Mouse (Mus musculus): ENCODE measurements around the gene Foxo6.

Gene Foxo6

DNA sequence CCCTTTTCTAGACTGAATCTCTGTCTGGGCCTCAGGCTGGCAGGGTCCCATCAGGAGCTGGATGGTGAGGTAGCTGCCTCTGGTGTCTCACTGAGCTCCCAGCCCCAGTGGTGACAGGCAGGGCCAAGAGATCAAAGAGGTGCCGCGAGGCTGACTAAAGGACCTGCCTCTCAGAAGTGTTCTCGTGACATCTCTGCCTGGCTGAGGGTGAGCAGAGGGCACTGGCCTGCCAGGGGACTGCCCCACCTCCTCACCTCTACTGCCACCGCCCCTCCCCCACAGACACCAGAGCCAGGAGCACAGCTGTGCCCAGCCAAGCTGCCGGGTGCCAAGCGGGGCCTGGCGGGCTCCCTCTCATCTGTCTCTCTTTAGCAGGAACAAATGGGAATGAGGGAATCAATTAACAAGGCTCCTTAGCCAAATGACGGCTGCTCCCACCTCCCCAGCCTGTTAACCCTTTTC is 38.3 kb downstream of the Foxo6 start:
- DNase-seq (ENCODE audit: low spot score in 2 of 2) = peak in 1 of 2 experiments; percentile 56

DNA sequence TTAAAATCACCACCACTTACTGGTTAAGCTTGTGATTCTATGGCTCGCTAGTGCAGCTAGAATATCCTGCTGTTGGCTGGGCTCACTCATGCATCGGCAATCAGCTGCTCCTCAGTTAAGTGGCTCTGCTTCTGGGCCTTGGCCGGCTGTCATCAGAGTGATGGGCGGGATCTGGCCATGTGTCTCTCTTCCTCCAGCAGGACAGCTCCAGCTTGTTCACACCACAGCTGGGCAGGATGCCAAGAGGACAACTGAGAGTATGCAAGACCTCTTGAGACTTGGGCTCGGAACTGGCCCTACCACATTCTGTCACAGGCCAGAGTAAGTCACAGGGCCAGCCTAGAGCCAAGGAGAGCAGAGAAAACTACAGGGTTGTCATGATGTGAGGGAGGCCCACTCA is 39.7 kb downstream of the Foxo6 start:
- peak; percentile 43 to 85 for DNase-seq (ENCODE audit: low spot score in 2 of 2)

DNA sequence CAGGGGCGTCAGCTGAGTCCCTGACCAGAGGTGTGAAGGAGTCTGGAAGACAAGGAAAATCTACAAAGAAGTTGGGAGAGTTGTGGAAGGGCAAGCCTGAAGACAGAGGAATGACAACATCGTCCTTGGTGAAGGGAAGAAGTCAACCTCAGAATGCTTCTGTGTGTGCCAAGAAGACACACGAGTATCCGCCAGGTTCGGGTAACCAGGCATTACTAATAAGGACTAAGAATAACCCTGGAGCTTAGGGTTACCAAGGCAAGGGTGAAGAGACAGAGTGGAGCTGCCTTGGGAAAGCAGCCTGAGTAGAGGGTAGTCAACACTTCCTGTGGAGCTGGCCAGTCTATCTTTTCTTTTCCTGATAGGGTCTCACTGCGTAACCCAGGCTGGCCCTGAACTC is 41.1 kb downstream of the Foxo6 start:
- DNase-seq (ENCODE audit: low spot score in 2 of 2) = no peak

DNA sequence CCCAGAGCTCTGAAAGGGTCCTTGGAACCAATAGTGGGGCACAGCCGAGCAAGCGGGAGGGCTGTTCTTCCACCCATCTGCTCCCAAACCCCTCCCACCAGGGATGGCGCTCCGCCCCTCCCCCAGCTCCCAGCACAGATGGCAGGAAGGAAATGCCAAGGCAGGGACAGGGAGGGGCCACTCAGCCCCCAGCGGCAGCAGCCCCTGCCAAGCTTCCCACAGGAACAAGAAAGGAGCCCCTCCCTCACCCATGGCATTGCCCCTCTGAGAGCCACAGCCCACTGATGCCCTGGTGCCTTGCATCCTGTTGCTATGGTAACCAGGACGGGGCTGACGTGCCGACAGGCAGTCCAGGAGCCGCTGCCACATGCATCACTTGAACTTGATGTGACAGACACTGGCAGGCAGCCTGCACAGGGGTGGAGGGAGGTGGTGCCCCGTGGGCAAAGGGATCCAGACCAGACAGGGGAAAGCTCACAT is 44.3 kb downstream of the Foxo6 start:
- no peak for DNase-seq (ENCODE audit: low spot score in 2 of 2)

DNA sequence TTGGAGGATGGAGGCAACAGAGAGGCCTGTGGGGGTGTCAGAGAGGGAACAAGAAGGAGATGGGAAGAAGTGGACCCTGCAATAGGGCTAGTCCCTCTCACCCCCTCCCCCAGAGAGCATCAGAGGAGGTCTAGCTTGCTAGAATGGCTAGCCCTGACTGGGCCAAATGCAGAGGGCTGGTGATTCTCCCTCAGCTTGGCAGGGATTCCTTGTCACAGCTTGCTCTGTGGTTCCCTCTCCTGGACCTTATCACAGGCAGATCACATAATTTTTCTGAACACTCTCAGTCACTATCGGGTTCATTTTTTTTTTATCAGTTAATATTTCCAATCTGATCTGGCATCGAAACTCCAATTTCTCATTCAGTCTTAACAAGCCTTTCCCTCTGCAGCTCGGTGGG is 46.0 kb downstream of the Foxo6 start:
- DNase-seq (ENCODE audit: low spot score in 2 of 2) = no peak

DNA sequence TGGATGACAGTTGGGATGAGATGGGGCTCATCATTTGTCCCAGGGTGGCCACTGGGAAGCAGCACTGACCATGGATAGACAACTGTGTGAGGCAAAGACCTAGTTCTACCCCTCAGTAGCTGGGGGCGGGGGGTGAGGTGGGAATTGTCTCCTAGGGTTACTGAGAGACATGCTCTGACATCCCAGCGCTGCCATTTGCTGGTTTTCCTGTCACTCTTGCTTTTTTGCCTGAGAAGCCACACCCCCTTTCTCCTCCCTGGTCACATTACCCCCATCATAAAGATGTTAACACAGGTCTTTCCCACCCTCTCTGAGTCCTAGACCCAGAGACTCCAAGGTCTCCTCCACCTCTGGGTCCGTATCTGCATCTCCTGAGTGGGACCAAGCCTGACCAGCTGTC is 47.7 kb downstream of the Foxo6 start:
- no peak for DNase-seq (ENCODE audit: low spot score in 2 of 2)

DNA sequence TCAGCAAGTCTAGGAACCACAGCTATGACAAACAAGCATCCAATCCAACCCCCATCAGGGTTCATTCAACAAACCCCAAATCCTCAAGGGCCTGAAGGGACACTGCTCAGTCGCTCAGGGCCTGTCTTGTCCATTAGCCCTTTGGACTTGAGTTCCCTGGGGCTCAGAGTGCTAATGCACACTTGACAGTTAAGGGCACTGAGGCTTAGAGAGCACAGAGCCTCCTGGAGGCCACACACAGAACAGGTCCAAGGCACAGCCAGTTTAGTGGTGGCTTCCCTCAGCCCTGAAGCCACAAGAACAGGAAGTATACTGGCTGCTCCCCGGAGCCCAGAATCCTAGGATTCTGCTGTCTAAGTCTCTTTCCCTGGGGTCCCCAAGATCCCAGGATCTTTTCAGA is 53.9 kb downstream of the Foxo6 start:
- no peak for DNase-seq (ENCODE audit: low spot score in 2 of 2)

DNA sequence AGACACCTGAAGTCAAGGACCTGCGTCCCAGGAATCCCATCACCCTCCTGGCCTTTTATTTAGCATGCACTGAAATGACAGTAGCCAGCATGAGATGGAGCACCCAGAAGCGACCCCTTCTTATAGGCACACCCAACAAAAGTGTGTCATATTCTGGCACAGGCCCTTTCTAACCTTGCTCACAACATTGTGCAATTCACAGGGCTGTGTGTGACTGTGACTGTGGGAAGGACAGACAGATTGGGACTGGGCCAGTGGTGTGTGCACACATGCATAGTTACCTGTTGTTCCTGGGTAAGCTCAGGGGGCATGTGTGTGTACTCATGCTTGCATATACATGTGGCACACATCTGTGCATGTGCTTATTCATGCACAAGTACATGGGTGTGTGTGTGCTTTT is 54.6 kb downstream of the Foxo6 start:
- no peak for DNase-seq (ENCODE audit: low spot score in 2 of 2)

DNA sequence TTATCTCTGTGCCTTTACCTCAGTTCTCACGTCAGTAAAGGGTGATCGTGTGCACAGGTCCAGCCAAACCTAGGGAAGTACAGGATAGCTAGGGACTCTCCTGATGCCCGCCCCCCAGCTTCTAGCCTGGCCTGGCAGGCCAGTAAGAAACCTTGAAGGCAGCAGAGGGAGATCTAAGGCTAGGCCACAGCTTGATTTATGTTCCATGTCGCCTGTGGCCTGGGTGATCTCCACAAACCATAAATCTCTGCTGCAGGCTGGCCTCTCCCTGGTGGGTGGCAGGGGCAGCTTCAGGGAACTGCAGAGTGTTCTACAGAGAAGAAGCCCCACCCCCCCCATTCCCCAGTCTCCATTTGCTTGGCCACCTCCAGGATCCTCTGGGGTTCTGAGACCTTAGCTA is 55.2 kb downstream of the Foxo6 start:
- DNase-seq (ENCODE audit: low spot score in 2 of 2) = no peak

DNA sequence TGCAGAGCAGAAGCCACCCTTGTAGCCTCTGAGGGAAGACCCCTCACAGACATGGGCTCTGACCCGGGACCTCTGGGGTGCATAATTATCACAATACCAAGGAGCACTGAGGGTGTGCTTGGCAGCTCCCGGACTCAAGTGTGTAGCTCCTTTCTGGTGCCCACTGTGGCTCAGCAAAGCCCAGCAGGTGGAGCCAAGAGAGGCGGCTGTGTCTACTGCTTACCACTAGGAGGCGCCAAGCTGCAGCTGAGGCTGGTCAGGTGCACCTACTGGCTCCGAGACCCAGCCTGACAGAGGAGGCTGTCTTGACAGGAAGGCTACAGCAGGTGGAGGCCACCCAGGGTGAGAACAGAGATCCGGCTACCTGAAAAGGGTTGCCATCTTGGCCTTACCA is 56.9 kb downstream of the Foxo6 start:
- peak; percentile 51 to 79 for DNase-seq (ENCODE audit: low spot score in 2 of 2)

DNA sequence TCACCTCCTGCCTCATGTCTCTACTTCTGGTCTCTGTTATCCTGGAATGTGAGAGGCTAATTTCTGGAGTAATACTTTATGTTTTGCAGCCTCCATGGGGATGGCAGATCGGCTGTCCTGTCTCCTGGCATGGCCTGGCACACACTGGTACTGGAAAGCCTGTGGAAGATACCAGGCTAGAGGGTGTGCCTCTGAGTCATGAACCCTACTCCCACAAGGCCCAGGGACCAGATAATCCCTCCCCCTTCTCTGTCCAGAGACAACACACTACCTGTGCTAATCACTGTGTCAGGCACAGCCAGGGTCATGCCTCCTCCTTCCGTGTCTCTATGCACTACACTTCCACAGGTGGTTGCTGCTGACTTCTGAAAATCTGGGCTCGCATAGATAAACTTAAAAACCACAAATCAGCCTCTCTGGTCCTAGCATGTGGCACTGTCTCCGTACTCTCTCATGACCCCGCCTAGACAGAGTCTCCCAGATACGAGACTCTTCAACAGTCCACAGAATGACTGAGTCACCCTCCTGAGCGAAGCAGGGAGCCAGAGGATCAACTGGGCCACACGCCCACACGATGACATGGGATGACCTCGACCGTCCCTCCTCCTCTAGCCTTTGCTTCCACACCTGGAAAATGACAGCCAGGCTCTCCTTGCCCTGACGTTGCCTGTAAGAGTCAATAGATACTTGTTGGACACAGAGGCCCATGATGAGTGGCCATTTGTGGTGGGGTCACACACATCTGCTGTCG is 57.5 kb downstream of the Foxo6 start:
- DNase-seq (ENCODE audit: low spot score in 2 of 2) = no peak

DNA sequence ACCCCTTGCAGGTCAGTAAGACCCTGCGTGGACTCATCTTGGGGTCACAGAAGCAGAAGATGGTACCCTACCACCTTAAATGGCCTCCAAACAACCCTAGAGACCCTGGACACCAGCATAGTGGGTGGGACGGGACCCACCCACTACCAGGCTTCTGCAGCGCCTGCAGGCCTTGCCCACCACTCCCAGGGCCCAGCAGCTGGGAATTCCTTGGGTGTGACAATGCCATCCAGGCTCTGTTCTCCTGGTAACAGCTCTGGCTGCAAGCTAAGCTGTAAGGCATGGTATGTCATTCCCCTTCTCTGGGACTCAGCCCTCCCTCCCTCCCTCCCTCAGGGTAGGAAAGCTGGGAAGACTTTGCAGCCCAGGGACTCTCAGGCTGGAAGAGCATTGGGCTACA is 58.5 kb downstream of the Foxo6 start:
- DNase-seq (ENCODE audit: low spot score in 2 of 2) = no peak

DNA sequence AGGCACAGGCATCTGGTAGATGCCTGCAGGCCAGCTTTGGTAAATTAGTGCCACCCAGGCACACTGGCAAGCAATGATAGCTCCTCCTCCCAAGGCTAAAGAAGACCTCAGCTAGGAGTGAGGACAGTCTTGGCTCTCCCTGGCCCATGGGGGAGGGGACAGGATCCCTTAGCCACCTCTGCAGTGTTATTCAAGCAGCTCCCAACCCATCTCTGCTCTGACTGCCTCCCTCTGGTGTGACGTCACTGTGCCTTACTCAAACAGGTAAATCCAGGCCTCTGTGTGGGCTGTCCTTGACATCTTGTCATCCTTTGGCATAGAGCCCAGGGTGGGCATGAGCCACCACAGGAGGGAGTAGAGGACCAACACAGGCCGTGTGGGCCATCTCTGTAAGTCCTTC is 59.9 kb downstream of the Foxo6 start:
- DNase-seq (ENCODE audit: low spot score in 2 of 2) = no peak

DNA sequence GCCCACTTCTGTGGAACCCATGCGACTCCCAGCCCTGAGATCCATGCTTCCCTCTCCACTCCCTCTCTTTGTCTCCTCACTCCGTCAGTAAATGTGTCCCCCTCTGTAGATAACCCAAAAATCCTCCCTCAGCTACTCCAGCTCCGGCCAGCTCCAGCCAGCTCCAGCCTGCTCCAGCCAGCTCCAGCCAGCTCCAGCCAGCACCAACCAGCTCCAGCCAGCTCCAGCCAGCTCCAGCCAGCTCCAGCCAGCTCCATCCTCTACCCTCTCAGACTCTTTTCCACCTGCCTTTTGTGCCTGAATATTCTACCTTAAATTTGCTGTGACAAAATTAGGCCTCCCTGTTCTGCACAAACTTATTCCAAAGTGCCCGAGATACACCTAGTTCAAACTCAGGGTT is 60.5 kb downstream of the Foxo6 start:
- DNase-seq (ENCODE audit: low spot score in 2 of 2) = no peak

DNA sequence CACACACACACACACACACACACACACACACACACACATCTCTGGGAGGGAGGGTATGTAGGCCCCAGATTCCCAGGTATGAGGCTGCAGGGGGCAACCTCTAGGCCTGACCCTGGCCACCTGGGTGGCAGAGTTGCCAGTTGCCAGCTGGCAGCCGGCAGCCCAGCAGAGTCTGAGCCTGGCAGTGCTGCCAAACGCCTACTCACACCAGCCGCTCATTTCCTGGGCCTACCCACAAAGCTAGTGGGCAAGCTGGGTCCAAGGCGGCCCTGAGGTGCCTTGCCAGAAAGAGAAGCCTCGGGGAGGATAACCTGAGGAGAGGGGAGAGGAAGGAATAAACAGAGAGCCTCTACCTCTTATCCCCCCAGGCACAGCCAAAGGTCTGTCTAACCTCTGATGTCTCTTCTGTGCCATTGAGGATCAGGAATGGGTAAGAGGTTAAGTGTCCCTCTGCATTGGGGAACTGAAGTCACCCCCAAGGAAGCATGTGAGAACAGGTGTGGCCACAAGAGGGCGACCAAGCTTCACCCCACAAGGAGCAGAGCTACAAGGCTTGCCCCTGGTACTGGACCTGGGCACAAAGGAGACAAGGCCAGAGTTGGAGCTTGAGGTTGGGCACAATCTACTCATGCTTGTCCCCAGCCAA is 61.9 kb downstream of the Foxo6 start:
- DNase-seq (ENCODE audit: low spot score in 2 of 2) = peak; percentile 60 to 72

DNA sequence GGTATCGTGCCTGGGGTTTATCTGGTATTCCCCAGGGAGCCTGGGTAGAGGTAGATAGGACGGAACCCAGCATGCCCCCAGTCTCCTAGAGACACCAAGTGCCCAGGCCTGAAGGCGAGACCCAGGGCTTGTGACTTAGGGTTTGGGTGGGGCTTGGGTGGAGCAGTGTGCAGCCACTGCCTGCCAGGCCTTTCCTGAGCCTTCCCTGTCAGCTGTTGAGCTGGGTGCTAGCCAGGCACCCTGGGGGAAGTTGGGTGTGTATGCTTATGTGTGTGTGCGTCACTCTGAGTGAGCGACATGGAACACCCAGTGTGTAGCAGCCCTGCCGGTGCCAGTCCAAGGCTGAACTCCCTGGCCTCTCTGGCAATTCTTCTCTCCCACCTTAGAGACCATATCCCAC is 63.3 kb downstream of the Foxo6 start:
- DNase-seq (ENCODE audit: low spot score in 2 of 2) = no peak

DNA sequence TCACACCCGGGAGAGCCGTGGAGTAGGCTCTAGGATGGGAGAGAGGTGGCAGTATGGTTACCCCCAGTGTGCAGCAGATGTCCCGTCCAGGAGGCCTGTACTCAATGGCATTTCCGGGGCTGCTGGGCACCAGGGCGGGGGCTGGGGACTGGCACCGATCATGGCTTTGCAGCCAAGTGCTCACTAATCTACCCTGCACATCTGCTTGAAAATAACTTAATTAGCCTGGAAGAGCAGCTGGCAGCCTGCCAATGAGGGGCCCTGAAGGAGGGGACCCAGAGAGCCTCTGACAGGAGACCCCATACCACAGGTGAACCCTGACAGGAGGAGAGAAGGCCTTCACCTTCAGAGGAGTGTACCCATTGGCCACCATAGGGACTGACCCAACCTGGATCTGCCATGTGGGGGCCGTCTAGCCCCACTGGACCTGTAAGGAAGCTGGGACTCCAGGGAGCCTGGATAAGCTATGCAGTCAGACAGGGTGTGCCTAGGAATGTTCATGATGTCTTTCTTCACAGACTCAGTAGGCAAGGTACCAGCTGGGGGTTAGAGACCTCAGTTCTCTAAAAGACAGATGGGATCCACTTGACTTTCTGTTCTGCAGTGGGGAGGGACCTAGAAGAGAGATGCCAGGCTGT is 63.9 kb downstream of the Foxo6 start:
- DNase-seq (ENCODE audit: low spot score in 2 of 2) = no peak

DNA sequence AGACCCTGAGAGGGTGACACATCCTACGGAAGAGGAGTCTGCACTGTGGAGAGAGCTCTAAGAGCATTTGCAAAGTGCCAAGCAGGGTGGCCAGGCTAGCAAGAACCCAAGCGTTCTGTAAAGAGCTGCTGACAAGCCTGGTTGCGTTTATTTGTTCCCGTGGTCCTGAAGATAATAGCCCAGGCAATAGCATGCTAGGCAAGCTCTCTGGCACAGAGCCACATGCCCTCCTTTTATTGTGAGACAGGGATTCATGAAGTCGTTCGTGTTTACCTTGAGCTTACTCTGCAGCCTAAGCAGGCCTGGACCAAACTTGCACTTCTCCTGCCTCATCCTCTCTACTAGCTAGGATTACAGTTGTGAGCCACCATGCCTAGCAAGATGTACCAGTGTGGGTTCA is 65.4 kb downstream of the Foxo6 start:
- DNase-seq (ENCODE audit: low spot score in 2 of 2) = no peak

DNA sequence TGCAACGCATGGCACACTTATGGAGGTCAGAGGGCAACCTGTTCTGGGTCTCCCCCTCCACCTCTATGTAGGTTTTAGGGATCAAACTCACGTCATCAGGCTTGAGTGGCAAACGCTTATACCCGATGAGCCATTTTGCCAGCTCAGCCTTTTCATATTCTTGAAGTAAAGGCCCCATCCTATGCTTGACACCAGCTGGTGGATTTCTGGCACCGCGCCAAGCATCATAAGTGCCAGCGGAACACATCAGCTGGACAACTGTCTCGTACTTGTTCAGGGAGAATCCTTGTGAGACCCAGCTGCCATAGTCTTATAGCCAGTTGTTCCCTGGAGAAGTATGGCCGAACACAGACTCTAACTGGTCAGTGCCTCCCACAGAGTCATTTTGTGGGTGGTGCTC is 68.3 kb downstream of the Foxo6 start:
- no peak for DNase-seq (ENCODE audit: low spot score in 2 of 2)
